Mouse (Mus musculus) limb, embryonic 11.5 days (tissue): ENCODE measurements at regions not wholly inside any gene's neighbourhood (a gene's known extent, or its start where the extent isn't known, plus 50 kb on each side); places are given as distances from the start of the nearest gene placed in this dataset.

Experiments used
- ATAC-seq: fragments of 200-750 bp; cut with Nextera tagmentation; 2 replicates; pipeline ENCODE4 v1.8.0; 2017; ENCODE audit warnings: low read depth; ENCODE audit not compliant: insufficient number of reproducible peaks, low FRiP score, low TSS enrichment
- DNase-seq: peaks from one replicate; pipeline ENCODE4 v3.0.0-alpha.2; 2015; ENCODE audit warnings: low spot score
- H3K27ac ChIP-seq: fragments of 300-500 bp; sonication (generic); replicated peaks from 2 replicates; pipeline ENCODE4 v1.5.1; 2014; ENCODE audit warnings: low read depth, mild to moderate bottlenecking, low read length
- H3K27me3 ChIP-seq: fragments of 300-500 bp; sonication (generic); 2 replicates; pipeline ENCODE4 v1.6.1; 2014; ENCODE audit warnings: mild to moderate bottlenecking, low read length, mixed read lengths; ENCODE audit not compliant: control insufficient read depth, insufficient read depth
- H3K36me3 ChIP-seq: fragments of 300-500 bp; sonication (generic); 2 replicates; pipeline ENCODE4 v1.6.1; 2014; ENCODE audit warnings: mild to moderate bottlenecking, low read length, moderate library complexity, mixed read lengths; ENCODE audit not compliant: control insufficient read depth, insufficient read depth
- H3K4me1 ChIP-seq: fragments of 300-500 bp; sonication (generic); 2 replicates; pipeline ENCODE4 v1.6.1; 2014; ENCODE audit warnings: low read length, mixed read lengths; ENCODE audit not compliant: control insufficient read depth, insufficient read depth
- H3K4me2 ChIP-seq: fragments of 300-500 bp; sonication (generic); 2 replicates; pipeline ENCODE4 v1.6.1; 2014; ENCODE audit warnings: low read depth, mild to moderate bottlenecking, moderate library complexity; ENCODE audit not compliant: severe bottlenecking
- H3K4me3 ChIP-seq: fragments of 300-500 bp; sonication (generic); 2 replicates; pipeline ENCODE4 v1.5.1; 2014; ENCODE audit warnings: low read depth, low read length
- H3K9ac ChIP-seq: fragments of 300-500 bp; sonication (generic); 2 replicates; pipeline ENCODE4 v1.6.1; 2014; ENCODE audit warnings: mild to moderate bottlenecking, low read length
- H3K9me3 ChIP-seq: fragments of 300-500 bp; sonication (generic); 2 replicates; pipeline ENCODE4 v1.6.1; 2016; ENCODE audit warnings: low read length; ENCODE audit not compliant: control insufficient read depth
- WGBS: fragments of 180-500 bp; shearing (Covaris S2); extraction: QIAGEN DNeasy Blood & Tissue Kit; methylation state at CpG from one replicate; pipeline ENCODE4 v1.1.7; 2014; 5-methylcytosine and 5-hydroxymethylcytosine counted together

GRCm38 (mm10) chrX:99605084-99605824, 134.2 kb upstream of the Pja1 start:
- Histone ChIP-seq H3K36me3 (no peaks in the 10 kb centered on the region), H3K9ac (no peak overlapping the region), H3K27me3 (peaks cover 15% of the 10 kb centered on the region), H3K4me2 (no peak overlapping the region), H3K27ac (no peak overlapping the region), H3K9me3 (no peaks in the 10 kb centered on the region), H3K4me3 (no peak overlapping the region), H3K4me1 (no peaks in the 10 kb centered on the region; the same call in 1 of the 2 replicates)
- no peak for DNase-seq
- no peak for ATAC-seq
- WGBS: 47% methylated on average over 10 of the region's 10 CpGs

- DNase-seq: no peak
- Histone ChIP-seq H3K9me3 (no peaks in the 10 kb centered on the region), H3K27me3 (peaks cover 7% of the 10 kb centered on the region), H3K4me3 (no peak overlapping the region), H3K9ac (no peak overlapping the region), H3K4me2 (no peak overlapping the region), H3K27ac (no peak overlapping the region), H3K36me3 (no peaks in the 10 kb centered on the region), H3K4me1 (no peaks in the 10 kb centered on the region; the same call in 1 of the 2 replicates)
- no peak for ATAC-seq
- WGBS: 80% methylated on average over 6 of the region's 6 CpGs
These were observed 132.6 kb upstream of the Pja1 start for GRCm38 (mm10) chrX:99603714-99604113.

GRCm38 (mm10) chrX:99602268-99602885, 131.3 kb upstream of the Pja1 start:
- 80% methylated on average over 12 of the region's 12 CpGs for WGBS
- Histone ChIP-seq H3K36me3 (no peaks in the 10 kb centered on the region), H3K9me3 (no peaks in the 10 kb centered on the region), H3K4me3 (no peak overlapping the region), H3K9ac (no peak overlapping the region), H3K4me1 (no peaks in the 10 kb centered on the region; the same call in 1 of the 2 replicates), H3K4me2 (no peak overlapping the region), H3K27ac (no peak overlapping the region), H3K27me3 (peaks cover 4% of the 10 kb centered on the region)
- ATAC-seq (no peak), DNase-seq (no peak)

GRCm38 (mm10) chrX:99595493-99595892, 124.4 kb upstream of the Pja1 start:
- Histone ChIP-seq H3K27ac (no peak overlapping the region), H3K9ac (no peak overlapping the region), H3K36me3 (no peaks in the 10 kb centered on the region), H3K4me1 (no peaks in the 10 kb centered on the region), H3K9me3 (no peaks in the 10 kb centered on the region), H3K4me2 (no peak overlapping the region), H3K4me3 (no peak overlapping the region), H3K27me3 (peaks cover 7% of the 10 kb centered on the region)
- DNase-seq (no peak), ATAC-seq (no peak)
- WGBS: 84% methylated on average over 6 of the region's 6 CpGs

- Histone ChIP-seq H3K9me3 (no peaks in the 10 kb centered on the region), H3K27ac (no peak overlapping the region), H3K9ac (no peak overlapping the region), H3K27me3 (peaks cover 7% of the 10 kb centered on the region), H3K36me3 (no peaks in the 10 kb centered on the region), H3K4me3 (no peak overlapping the region), H3K4me2 (no peak overlapping the region), H3K4me1 (no peaks in the 10 kb centered on the region)
- whole genome bisulfite sequencing: 23% methylated on average over 21 of the region's 28 CpGs
- ATAC-seq (no peak), DNase-seq (no peak)
These were observed 122.9 kb upstream of the Pja1 start for GRCm38 (mm10) chrX:99593872-99594487.

GRCm38 (mm10) chrX:99592980-99593379, 121.9 kb upstream of the Pja1 start:
- Histone ChIP-seq H3K9ac (no peak overlapping the region), H3K27me3 (peaks cover 7% of the 10 kb centered on the region), H3K27ac (no peak overlapping the region), H3K36me3 (no peaks in the 10 kb centered on the region), H3K4me1 (no peaks in the 10 kb centered on the region), H3K9me3 (no peaks in the 10 kb centered on the region), H3K4me2 (no peak overlapping the region), H3K4me3 (no peak overlapping the region)
- 41% methylated on average over 11 of the region's 11 CpGs for WGBS
- ATAC-seq (no peak), DNase-seq (no peak)

- DNase-seq: no peak
- H3K36me3 ChIP-seq: no peaks in the 10 kb centered on the region
- H3K9me3 ChIP-seq: no peaks in the 10 kb centered on the region
- H3K27ac ChIP-seq: no peak overlapping the region
- peaks cover 6% of the 10 kb centered on the region; the same call in 1 of the 2 replicates for H3K27me3 ChIP-seq
- ATAC-seq: no peak
- H3K4me2 ChIP-seq: no peak overlapping the region
- no peak overlapping the region for H3K9ac ChIP-seq
- 48% methylated on average over 2 of the region's 2 CpGs for WGBS
- H3K4me1 ChIP-seq: no peaks in the 10 kb centered on the region
- H3K4me3 ChIP-seq: no peak overlapping the region
These were observed 116.2 kb upstream of the Pja1 start for GRCm38 (mm10) chrX:99587284-99587683.

GRCm38 (mm10) chrX:99586282-99586681, 115.2 kb upstream of the Pja1 start:
- Histone ChIP-seq H3K27ac (no peak overlapping the region), H3K9me3 (no peaks in the 10 kb centered on the region), H3K9ac (no peak overlapping the region), H3K36me3 (no peaks in the 10 kb centered on the region), H3K4me3 (no peak overlapping the region), H3K27me3 (peaks cover 5% of the 10 kb centered on the region; the same call in 1 of the 2 replicates), H3K4me1 (0 out of 2 replicates have a peak, but pooled peaks cover 5% of the 10 kb centered on the region), H3K4me2 (no peak overlapping the region)
- ATAC-seq: no peak
- 69% methylated on average over 11 of the region's 11 CpGs for WGBS
- no peak for DNase-seq
